Mouse (Mus musculus) spleen, adult 2 months (tissue): ENCODE measurements at regions not wholly inside any gene's neighbourhood (a gene's known extent, or its start where the extent isn't known, plus 50 kb on each side); places are given as distances from the start of the nearest gene placed in this dataset.

ENCODE experiments used
- CTCF ChIP-seq: fragments of 200-500 bp; IDR thresholded peaks from 2 replicates; pipeline ENCODE4 v1.5.1; 2011; ENCODE audit warnings: mild to moderate bottlenecking, inconsistent platforms; ENCODE audit not compliant: insufficient read depth, insufficient read length, insufficient replicate concordance; ENCODE audit errors: extremely low read depth
- POLR2A ChIP-seq: fragments of 200-500 bp; IDR thresholded peaks from 2 replicates; pipeline ENCODE4 v1.6.1; 2011; ENCODE audit warnings: low read depth, low read length, inconsistent platforms

DNA sequence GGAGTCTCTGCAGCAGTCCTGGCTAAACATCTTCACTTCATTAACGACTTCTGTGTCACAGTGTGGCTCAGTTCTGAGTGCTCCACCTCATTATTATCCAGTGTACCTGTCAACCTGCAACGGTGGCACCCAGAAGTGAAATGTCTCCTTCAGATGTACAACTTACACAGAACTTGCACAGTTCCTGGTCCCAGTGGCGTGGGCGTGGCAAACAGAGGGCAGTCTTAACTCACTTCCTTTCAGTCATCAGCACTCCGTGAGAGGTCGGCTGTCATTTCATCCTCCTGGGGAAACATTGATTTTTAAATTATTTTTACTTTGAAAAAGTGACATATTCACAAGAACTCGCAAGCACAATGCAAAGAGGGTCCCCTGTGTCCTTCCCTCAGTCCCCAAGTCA lies 103.6 kb upstream of the Teddm2 start:
- TF ChIP-seq CTCF (no peak), POLR2A (no peak)
